Mouse (Mus musculus) heart, postnatal 14 days (tissue): ENCODE data around the gene Olfr17. TPM values are rescaled to one million over a fixed set of nuclear protein-coding genes. Genes with fewer than 3 reads are reported as not detected.
"Not testable (repeated sequence)": the region's sequence is repeated elsewhere in the genome, so short reads cannot be mapped to it uniquely, and the experiment has no call there.

ENCODE experiments used
- DNase-seq, 2 experiments: peaks; one replicate each; pipeline ENCODE4 v3.0.0; 2021 to 2022
- intact Hi-C: fragments of 180-260 bp; cut with DNase I; formaldehyde crosslinking; loops from one replicate; pipeline ENCODE4 v1.15.1; 2025
- long read RNA-seq, 2 experiments: library from polyadenylated mRNA; stranded (forward); transcript quantifications; one replicate each; pipeline ENCODE4 v2.0.0; 2021
- total RNA-seq, 2 experiments: library from RNA; stranded (reverse); gene quantifications; 2 replicates each; pipeline ENCODE4 v1.2.3; 2021

Gene Olfr17
- not detected for total RNA-seq
- long read RNA-seq, experiment 1, result 0 reads
- long read RNA-seq, experiment 2, result 0 reads

DNA sequence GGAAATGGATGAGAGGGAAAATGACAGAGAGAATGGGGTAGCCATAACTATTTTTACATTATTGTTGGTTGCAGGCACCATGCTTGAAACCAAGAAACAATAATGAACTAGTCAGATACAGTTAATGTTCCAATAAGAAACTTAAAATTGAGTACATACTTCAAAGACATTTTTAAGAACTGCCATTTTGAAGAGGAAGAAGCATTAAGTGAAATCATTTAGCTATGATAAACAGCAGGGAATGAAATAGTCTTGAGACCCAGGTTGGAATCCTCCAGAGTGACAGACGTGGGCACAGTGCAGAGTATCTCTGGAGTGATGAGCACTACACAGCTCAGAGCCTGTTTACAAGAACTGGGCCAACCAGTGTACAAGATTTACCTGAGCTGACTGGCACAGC lies at the start of gene Olfr17:
TSS of gene Olfr17 (plus strand) at position 301 of the 400 bp plus-strand sequence.
- intact Hi-C loops, result no loop called here
- no peak for DNase-seq

DNA sequence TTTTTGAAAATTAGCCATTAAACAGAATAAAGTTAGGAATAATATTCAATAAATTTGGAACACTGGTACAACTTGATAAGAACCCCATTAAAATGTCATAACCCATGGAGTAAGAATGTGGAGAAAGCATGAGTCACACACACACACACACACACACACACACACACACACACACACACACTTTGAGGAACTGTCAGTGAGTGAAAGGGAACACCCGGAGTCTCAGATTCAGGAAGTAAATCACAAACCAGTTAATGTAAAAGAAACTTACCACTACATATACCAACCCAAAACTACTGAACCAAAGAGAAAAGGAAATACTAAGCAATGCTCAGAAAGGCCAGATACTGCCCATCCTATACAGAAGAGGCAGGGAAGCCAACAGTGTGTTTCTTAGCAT lies 48.6 kb upstream of the Olfr17 start:
- no peak for DNase-seq
- intact Hi-C loops, result no loop called here

DNA sequence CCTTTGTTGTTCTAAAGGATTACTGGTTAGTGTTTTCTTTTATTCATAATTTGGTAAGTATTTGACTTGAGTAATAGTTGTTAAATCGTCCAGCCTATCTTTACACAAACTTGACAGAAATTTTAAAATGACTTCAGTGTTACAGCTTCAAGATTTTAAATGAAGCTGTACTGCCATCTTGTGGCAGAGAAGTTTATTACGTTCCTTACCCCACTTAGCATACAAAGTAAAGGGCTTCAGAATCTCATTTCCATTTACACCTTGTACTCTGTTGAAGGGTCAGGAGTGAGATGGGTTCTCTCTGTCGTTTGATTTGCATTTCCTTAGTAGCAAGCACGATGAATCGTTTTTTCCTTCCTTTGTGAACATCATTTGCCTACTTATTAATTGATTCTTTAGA lies 47.2 kb upstream of the Olfr17 start:
- DNase-seq, result peak in 1 of 2 experiments; percentile 58
- intact Hi-C loops, result no loop called here

DNA sequence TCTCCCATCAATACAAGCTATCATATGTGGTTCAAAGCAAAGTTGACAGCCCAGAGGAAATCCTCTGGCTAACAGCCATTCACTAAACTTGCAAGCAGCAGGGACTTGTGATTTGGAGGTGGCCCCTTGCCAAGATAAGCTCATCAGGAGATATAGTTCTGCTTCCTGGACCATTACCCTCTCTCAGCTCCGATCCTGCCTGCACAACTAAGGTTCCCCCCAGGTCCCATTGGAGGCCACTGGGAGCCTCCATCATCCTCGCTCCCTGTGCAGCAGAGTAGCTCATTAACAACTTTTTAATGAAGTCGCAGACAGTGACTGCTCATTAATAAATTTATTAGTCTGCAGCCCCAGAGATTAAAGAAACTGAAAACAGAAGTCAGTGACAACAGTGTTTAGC lies 45.4 kb upstream of the Olfr17 start:
- no peak for DNase-seq
- intact Hi-C loops, result no loop called here

DNA sequence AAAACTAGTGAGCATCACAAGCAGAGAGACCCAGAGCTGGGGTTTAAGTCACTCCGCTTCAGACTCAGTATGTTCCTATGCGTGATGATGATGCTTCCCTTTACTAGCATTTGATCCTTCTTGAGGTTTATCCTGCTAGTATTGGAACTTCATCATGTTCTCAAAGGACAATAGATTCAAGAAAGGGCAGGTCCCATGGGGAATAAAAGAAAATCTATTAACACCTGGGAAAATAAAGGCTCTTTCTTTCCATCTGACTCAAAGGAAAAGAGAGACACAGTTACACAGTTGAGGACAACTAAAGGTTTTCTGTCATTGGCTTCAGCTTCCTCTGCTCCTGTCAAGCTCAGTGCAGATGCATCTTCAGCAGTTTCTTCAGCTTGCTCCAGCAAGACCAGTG lies 22.3 kb upstream of the Olfr17 start, which contains the start of gene Olfr714:
TSS of gene Olfr714 (plus strand) at position 301 of the 400 bp plus-strand sequence.
- DNase-seq, result no peak
- intact Hi-C loops, result no loop called here

DNA sequence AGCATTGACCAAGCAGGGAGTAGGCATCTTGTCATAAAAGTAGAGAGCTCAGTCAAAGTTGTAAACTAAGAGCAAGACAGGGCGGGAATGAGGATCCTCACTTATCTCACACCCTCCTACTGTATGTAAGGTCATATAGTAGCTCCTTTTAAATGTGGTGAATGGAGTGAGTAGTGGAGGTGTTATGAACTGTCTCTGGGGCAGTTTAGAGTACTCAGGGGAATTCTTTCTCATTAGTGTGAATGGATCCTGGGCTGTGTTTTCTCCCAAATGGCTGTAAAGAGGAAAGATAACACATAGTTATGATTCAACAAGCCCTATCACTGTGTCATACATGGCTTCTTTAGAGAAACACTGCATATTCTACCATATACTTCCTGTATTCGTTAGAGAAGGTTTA lies 17.2 kb downstream of the Olfr17 start, which contains the start of gene Olfr715b:
TSS of gene Olfr715b (minus strand) at position 101 of the 400 bp plus-strand sequence.
- DNase-seq, intact Hi-C loops: not testable (repeated sequence)

DNA sequence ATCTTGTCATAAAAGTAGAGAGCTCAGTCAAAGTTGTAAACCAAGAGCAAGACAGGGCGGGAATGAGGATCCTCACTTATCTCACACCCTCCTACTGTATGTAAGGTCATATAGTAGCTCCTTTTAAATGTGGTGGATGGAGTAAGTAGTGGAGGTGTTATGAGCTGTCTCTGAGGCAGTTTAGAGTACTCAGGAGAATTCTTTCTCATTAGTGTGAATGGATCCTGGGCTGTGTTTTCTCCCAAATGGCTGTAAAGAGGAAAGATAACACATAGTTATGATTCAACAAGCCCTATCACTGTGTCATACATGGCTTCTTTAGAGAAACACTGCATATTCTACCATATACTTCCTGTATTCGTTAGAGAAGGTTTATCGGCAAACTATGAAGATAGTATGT lies 38.0 kb downstream of the Olfr17 start, which contains the start of gene Olfr715:
TSS of gene Olfr715 (minus strand) at position 101 of the 400 bp plus-strand sequence.
- intact Hi-C loops, DNase-seq: not testable (repeated sequence)

DNA sequence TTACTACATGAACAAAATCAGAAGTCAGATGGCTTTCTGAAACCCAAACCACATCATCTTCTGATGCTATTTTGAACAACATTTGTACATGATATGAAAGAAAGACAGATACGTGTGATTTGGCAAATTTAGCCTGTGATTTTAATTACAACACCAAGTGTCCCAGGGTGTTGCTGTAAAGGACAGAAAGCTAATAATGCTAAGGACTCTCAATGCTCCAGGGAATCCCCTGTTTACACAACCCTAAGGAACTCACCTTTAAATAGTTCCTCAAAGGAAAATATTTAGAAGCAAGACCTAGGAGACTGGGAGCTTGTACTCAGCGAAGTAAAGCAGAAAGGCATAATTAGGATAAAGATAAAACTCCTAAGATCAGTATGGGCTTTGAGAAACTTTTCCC lies 45.0 kb downstream of the Olfr17 start, which contains the start of gene Olfr716:
TSS of gene Olfr716 (plus strand) at position 301 of the 400 bp plus-strand sequence.
- intact Hi-C loops, DNase-seq: not testable (repeated sequence)

Other genes with a start within 250 kb of the Olfr17 start
- not detected for gene Olfr703, start 249.9 kb upstream of the Olfr17 start, total RNA-seq
- not detected for gene Olfr704, start 230.0 kb upstream of the Olfr17 start, total RNA-seq
- gene Olfr705, start 216.3 kb upstream of the Olfr17 start, total RNA-seq, result not detected
- not detected for gene Olfr706, start 205.1 kb upstream of the Olfr17 start, total RNA-seq
- gene Olfr707, start 192.0 kb upstream of the Olfr17 start, total RNA-seq, result not detected
- not detected for gene Olfr1532-ps1, start 185.2 kb upstream of the Olfr17 start, total RNA-seq
- gene Olfr709-ps1, start 161.0 kb upstream of the Olfr17 start, total RNA-seq, result not detected
- not detected for gene Olfr710, start 144.9 kb upstream of the Olfr17 start, total RNA-seq
- gene Olfr6, start 129.3 kb upstream of the Olfr17 start, total RNA-seq, result not detected
- not detected for gene Olfr711, start 117.8 kb upstream of the Olfr17 start, total RNA-seq
- not detected for gene Olfr2, start 87.1 kb upstream of the Olfr17 start, total RNA-seq
- not detected for gene Olfr713, start 62.0 kb upstream of the Olfr17 start, total RNA-seq
- not detected for gene Olfr714, start 22.2 kb upstream of the Olfr17 start, total RNA-seq
- gene Olfr715b, start 17.1 kb downstream of the Olfr17 start, total RNA-seq, result not detected
- not detected for gene Olfr715, start 37.9 kb downstream of the Olfr17 start, total RNA-seq
- not detected for gene Olfr716, start 45.1 kb downstream of the Olfr17 start, total RNA-seq
- not detected for gene Nlrp14, start 73.8 kb downstream of the Olfr17 start, total RNA-seq
- gene Rbmxl2, start 116.2 kb downstream of the Olfr17 start, total RNA-seq, result under 1 TPM; 0.19 to 0.20 TPM